Mouse (Mus musculus) MEL (cell line): ENCODE measurements at regions not wholly inside any gene's neighbourhood (a gene's known extent, or its start where the extent isn't known, plus 50 kb on each side); places are given as distances from the start of the nearest gene placed in this dataset.

ENCODE experiments used
- DNase-seq: peaks from one replicate; pipeline ENCODE4 v3.0.0; 2011; ENCODE audit warnings: low read depth, low spot score
- H3K27ac ChIP-seq: 2 replicates; pipeline ENCODE4 v1.5.1; 2012; ENCODE audit warnings: low read depth, mild to moderate bottlenecking, control low read depth, low read length, moderate library complexity; ENCODE audit not compliant: control insufficient read depth
- H3K27me3 ChIP-seq, 2 experiments: fragments of 150-350 bp in 1 of 2; sonication (generic) in 1 of 2; 2 replicates each; pipeline ENCODE4 v1.6.1; 2012; ENCODE audit warnings: low read length in 2 of 2, mild to moderate bottlenecking in 2 of 2, improper control_type of control experiment in 1 of 2, moderate library complexity in 1 of 2; ENCODE audit not compliant: insufficient read depth in 2 of 2, control insufficient read depth in 1 of 2
- H3K36me3 ChIP-seq, 2 experiments: 2 replicates each; pipeline ENCODE4 v1.6.1; 2012 to 2014; ENCODE audit warnings: low read length in 2 of 2, improper control_type of control experiment in 1 of 2, inconsistent platforms in 1 of 2, mild to moderate bottlenecking in 1 of 2; ENCODE audit not compliant: insufficient read depth in 2 of 2, control insufficient read depth in 1 of 2
- H3K4me1 ChIP-seq, 2 experiments: fragments of 150-350 bp in 1 of 2; sonication (generic) in 1 of 2; 2 replicates each; pipeline ENCODE4 v1.6.1; 2012; ENCODE audit warnings: low read length in 2 of 2, improper control_type of control experiment in 1 of 2, mild to moderate bottlenecking in 1 of 2; ENCODE audit not compliant: insufficient read depth in 2 of 2, control insufficient read depth in 1 of 2
- H3K4me3 ChIP-seq, 2 experiments: fragments of 150-350 bp in 1 of 2; sonication (generic) in 1 of 2; 2 replicates each; pipeline ENCODE4 v1.5.1; 2012; ENCODE audit warnings: low read depth in 2 of 2, low read length in 2 of 2, mild to moderate bottlenecking in 2 of 2, moderate library complexity in 2 of 2, control low read depth in 1 of 2, improper control_type of control experiment in 1 of 2; ENCODE audit not compliant: control insufficient read depth in 1 of 2, insufficient read depth in 1 of 2
- H3K79me2 ChIP-seq: 2 replicates; pipeline ENCODE4 v1.6.1; 2012; ENCODE audit warnings: mild to moderate bottlenecking, low read length, moderate library complexity; ENCODE audit not compliant: control insufficient read depth, poor library complexity, insufficient read depth
- H3K9ac ChIP-seq: 2 replicates; pipeline ENCODE4 v1.6.1; 2012; ENCODE audit warnings: low read depth, mild to moderate bottlenecking, control low read depth, low read length, moderate library complexity; ENCODE audit not compliant: control insufficient read depth, poor library complexity, severe bottlenecking
- H3K9me3 ChIP-seq: fragments of 150-350 bp; sonication (generic); replicated peaks from 2 replicates; pipeline ENCODE4 v1.6.1; 2012; ENCODE audit warnings: mild to moderate bottlenecking, low read length, improper control_type of control experiment, moderate library complexity; ENCODE audit not compliant: insufficient read depth
- BHLHE40 ChIP-seq: IDR thresholded peaks from 2 replicates; pipeline ENCODE4 v1.6.1; 2012; ENCODE audit warnings: low read depth, mild to moderate bottlenecking, inconsistent platforms, low read length, improper control_type of control experiment, borderline replicate concordance
- CHD1 ChIP-seq: IDR thresholded peaks from 2 replicates; pipeline ENCODE4 v1.6.1; 2012; ENCODE audit warnings: low read depth, mild to moderate bottlenecking, inconsistent platforms, low read length, improper control_type of control experiment
- ELF1 ChIP-seq: IDR thresholded peaks from 2 replicates; pipeline ENCODE4 v1.6.1; 2014; ENCODE audit warnings: low read depth, mild to moderate bottlenecking, inconsistent platforms, low read length, improper control_type of control experiment, moderate library complexity
- ETS1 ChIP-seq: IDR thresholded peaks from 2 replicates; pipeline ENCODE4 v1.6.1; 2012; ENCODE audit warnings: low read depth, mild to moderate bottlenecking, inconsistent platforms, low read length, improper control_type of control experiment, moderate library complexity
- JUND ChIP-seq: IDR thresholded peaks from 2 replicates; pipeline ENCODE4 v1.6.1; 2011; ENCODE audit warnings: low read depth, mild to moderate bottlenecking, improper control_type of control experiment, low read length
- MEF2A ChIP-seq: IDR thresholded peaks from 2 replicates; pipeline ENCODE4 v1.6.1; 2014; ENCODE audit warnings: low read depth, mild to moderate bottlenecking, inconsistent platforms, low read length, improper control_type of control experiment; ENCODE audit not compliant: poor library complexity, insufficient replicate concordance, severe bottlenecking; ENCODE audit errors: extremely low read depth
- MXI1 ChIP-seq: IDR thresholded peaks from 2 replicates; pipeline ENCODE4 v1.6.1; 2011; ENCODE audit warnings: mild to moderate bottlenecking, low read depth, low read length, improper control_type of control experiment
- NELFE ChIP-seq: IDR thresholded peaks from 2 replicates; pipeline ENCODE4 v1.6.1; 2011; ENCODE audit warnings: low read depth, low read length, improper control_type of control experiment
- NRF1 ChIP-seq: IDR thresholded peaks from 2 replicates; pipeline ENCODE4 v1.6.1; 2014; ENCODE audit warnings: low read depth, mild to moderate bottlenecking, inconsistent platforms, low read length, improper control_type of control experiment, moderate library complexity; ENCODE audit not compliant: poor library complexity, insufficient read depth, severe bottlenecking
- POLR2AphosphoS2 ChIP-seq: IDR thresholded peaks from 2 replicates; pipeline ENCODE4 v1.6.1; 2011; ENCODE audit warnings: low read length, improper control_type of control experiment
- RAD21 ChIP-seq: IDR thresholded peaks from 2 replicates; pipeline ENCODE4 v1.6.1; 2011; ENCODE audit warnings: mild to moderate bottlenecking, low read depth, low read length, improper control_type of control experiment
- SIN3A ChIP-seq: IDR thresholded peaks from 2 replicates; pipeline ENCODE4 v1.6.1; 2012; ENCODE audit warnings: low read length, improper control_type of control experiment, inconsistent platforms
- SMC3 ChIP-seq: IDR thresholded peaks from 2 replicates; pipeline ENCODE4 v1.6.1; 2011; ENCODE audit warnings: low read depth, low read length, improper control_type of control experiment
- TBP ChIP-seq: IDR thresholded peaks from 2 replicates; pipeline ENCODE4 v1.8.0; 2011; ENCODE audit warnings: low read depth, low read length, improper control_type of control experiment
- TCF12 ChIP-seq: IDR thresholded peaks from 2 replicates; pipeline ENCODE4 v1.6.1; 2014; ENCODE audit warnings: low read depth, mild to moderate bottlenecking, inconsistent platforms, low read length, improper control_type of control experiment, moderate library complexity
- USF1 ChIP-seq: IDR thresholded peaks from 2 replicates; pipeline ENCODE4 v1.6.1; 2014; ENCODE audit warnings: low read depth, mild to moderate bottlenecking, inconsistent platforms, low read length, improper control_type of control experiment, moderate library complexity
- USF2 ChIP-seq, 2 experiments: IDR thresholded peaks; 2 replicates each; pipeline ENCODE4 v1.6.1; 2011 to 2012; ENCODE audit warnings: improper control_type of control experiment in 2 of 2, low read length in 2 of 2, borderline replicate concordance in 1 of 2, inconsistent platforms in 1 of 2, low read depth in 1 of 2, mild to moderate bottlenecking in 1 of 2; ENCODE audit not compliant: insufficient read depth in 1 of 2
- ZC3H11A ChIP-seq: IDR thresholded peaks from 2 replicates; pipeline ENCODE4 v1.6.1; 2012; ENCODE audit warnings: low read depth, mild to moderate bottlenecking, inconsistent platforms, low read length, improper control_type of control experiment
- ZNF384 ChIP-seq: IDR thresholded peaks from 2 replicates; pipeline ENCODE4 v1.6.1; 2012; ENCODE audit warnings: low read depth, mild to moderate bottlenecking, inconsistent platforms, low read length, improper control_type of control experiment

- H3K4me3 ChIP-seq: no peak overlapping the region
- no peaks in the 10 kb centered on the region for H3K36me3 ChIP-seq
- no peak for TF ChIP-seq MXI1
- H3K9ac ChIP-seq: no peak overlapping the region
- no peaks in the 10 kb centered on the region for H3K79me2 ChIP-seq
- no peak for DNase-seq
- H3K4me1 ChIP-seq: no peaks in the 10 kb centered on the region
- H3K27ac ChIP-seq: no peak overlapping the region
- no peaks in the 10 kb centered on the region for H3K27me3 ChIP-seq
- no peaks in the 10 kb centered on the region for H3K9me3 ChIP-seq
Observed at GRCm38 (mm10) chr3:149534183-149534582, 543.8 kb upstream of the Adgrl2 start.

DNA sequence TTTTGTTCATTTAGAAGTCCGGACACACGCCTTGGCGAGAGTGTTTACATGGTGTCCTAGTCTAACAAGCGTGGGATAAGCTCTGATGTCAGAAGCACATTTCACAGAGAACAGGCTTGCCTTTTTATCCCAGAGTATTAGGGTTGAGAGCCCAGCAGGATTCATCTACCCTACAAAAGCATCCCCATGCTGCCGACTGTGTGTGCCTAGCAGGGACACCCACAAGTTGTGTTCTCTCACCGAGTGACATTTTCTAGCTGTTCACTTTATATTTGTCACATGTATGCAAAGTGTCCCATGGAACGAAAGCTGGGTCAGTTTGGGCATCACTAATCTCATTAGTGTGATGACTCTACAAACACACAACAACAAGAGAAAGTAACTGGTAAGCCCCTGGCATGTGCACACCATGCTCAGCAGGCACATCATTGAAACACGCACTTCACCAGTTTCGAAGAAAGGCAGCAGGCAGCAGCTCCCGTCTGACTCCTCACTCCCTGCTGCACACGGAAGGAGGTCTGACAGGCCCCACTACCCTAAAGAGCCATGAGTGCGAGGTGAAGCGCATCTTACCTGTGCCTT is 539.8 kb upstream of the Adgrl2 start:
- Histone ChIP-seq H3K9me3 (no peaks in the 10 kb centered on the region), H3K27me3 (no peaks in the 10 kb centered on the region), H3K36me3 (no peaks in the 10 kb centered on the region), H3K4me3 (no peak overlapping the region), H3K27ac (no peak overlapping the region), H3K9ac (no peak overlapping the region), H3K4me1 (no peaks in the 10 kb centered on the region), H3K79me2 (no peaks in the 10 kb centered on the region)
- TF ChIP-seq NRF1 (no peak), SMC3 (no peak), SIN3A (no peak), USF1 (no peak), RAD21 (no peak), POLR2AphosphoS2 (no peak), ELF1 (no peak), MEF2A (no peak), TCF12 (no peak), ZC3H11A (no peak), ZNF384 (no peak), ETS1 (no peak), BHLHE40 (no peak), MXI1 (no peak), TBP (no peak), JUND (no peak), NELFE (no peak), USF2 (IDR thresholded peaks at IDR 0.05; ENCODE audit: borderline replicate concordance in 1 of 2, insufficient read depth in 1 of 2, low read depth in 1 of 2, low read length in 2 of 2) (no peak), CHD1 (no peak)
- DNase-seq: no peak
